Mouse (Mus musculus) small intestine, adult 2 months (tissue): ENCODE measurements around the gene Col8a2. TPM values are rescaled to one million over a fixed set of nuclear protein-coding genes. Genes with fewer than 3 reads are reported as not detected.

Source experiments
- H3K27ac ChIP-seq: fragments of 200-500 bp; 2 replicates; pipeline ENCODE4 v1.5.1; 2012; ENCODE audit warnings: low read depth, low read length, control low read depth, inconsistent platforms; ENCODE audit not compliant: insufficient read depth
- H3K27me3 ChIP-seq: fragments of 200-500 bp; 2 replicates; pipeline ENCODE4 v1.6.1; 2012; ENCODE audit warnings: mild to moderate bottlenecking, moderate library complexity, low read length, inconsistent platforms; ENCODE audit not compliant: control insufficient read depth, insufficient read depth
- H3K36me3 ChIP-seq: fragments of 200-500 bp; 2 replicates; pipeline ENCODE4 v1.6.1; 2012; ENCODE audit warnings: mild to moderate bottlenecking, low read length, control low read depth, inconsistent platforms; ENCODE audit not compliant: control insufficient read depth, insufficient read depth
- H3K4me1 ChIP-seq: fragments of 200-500 bp; 2 replicates; pipeline ENCODE4 v1.6.1; 2012; ENCODE audit warnings: low read length, inconsistent platforms, mixed read lengths; ENCODE audit not compliant: control insufficient read depth, insufficient read depth, insufficient read length
- H3K4me3 ChIP-seq: fragments of 200-500 bp; 2 replicates; pipeline ENCODE4 v1.5.1; 2012; ENCODE audit warnings: low read depth, mild to moderate bottlenecking, control low read depth, inconsistent platforms, low read length, moderate library complexity
- CTCF ChIP-seq: fragments of 200-500 bp; IDR thresholded peaks from 2 replicates; pipeline ENCODE4 v1.5.1; 2012; ENCODE audit warnings: low read depth, mild to moderate bottlenecking, control low read depth, inconsistent platforms, low read length, moderate library complexity, mixed read lengths; ENCODE audit not compliant: insufficient replicate concordance, insufficient read length; ENCODE audit errors: extremely low read depth
- POLR2A ChIP-seq: fragments of 200-500 bp; IDR thresholded peaks from 2 replicates; pipeline ENCODE4 v1.6.1; 2012; ENCODE audit warnings: low read depth, mild to moderate bottlenecking, control low read depth, inconsistent platforms, low read length, moderate library complexity
- WGBS: fragments of 180-500 bp; shearing (Covaris S2); methylation state at CpG from one replicate; pipeline ENCODE4 v1.1.7; 2018; 5-methylcytosine and 5-hydroxymethylcytosine counted together
- polyA plus RNA-seq: library from polyadenylated mRNA; depleted of rRNA; stranded (reverse); fragments of >200 nt; gene quantifications from 2 replicates; pipeline ENCODE4 v1.2.3, GENCODE M21; 2012; rRNA removed

The Col8a2 gene
- polyA plus RNA-seq, result 0.55 and 0.77 TPM in 2 replicates

DNA sequence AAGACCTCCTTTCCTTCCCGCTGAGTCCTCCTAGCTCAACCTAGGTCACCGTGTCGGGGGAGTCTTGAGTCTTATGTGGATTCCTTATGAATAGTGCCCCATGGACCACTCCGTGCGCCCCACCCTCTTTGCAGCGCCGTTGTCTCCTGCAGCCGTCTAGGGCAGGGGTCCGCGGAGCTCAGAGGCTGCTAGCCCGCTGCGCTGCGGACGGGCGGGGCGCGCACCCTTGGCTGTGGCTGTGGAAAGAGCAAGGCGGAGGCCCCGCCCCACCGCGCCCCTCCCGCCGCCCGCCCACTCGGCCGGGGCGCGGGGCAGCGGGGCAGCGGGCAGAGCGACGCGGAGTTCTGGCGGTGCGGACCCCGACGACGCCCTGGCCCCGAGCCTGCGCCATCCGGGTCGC lies at the start of gene Col8a2:
TSS of gene Col8a2 (plus strand) at position 302 of the 400 bp plus-strand sequence.
- Histone ChIP-seq H3K27me3 (peaks cover 33% of the 10 kb centered on the region), H3K4me3 (peak within 1 kb of the TSS; percentile 49), H3K36me3 (no peaks in the 10 kb centered on the region), H3K27ac (no peak within 1 kb of the TSS), H3K4me1 (peaks cover 3% of the 10 kb centered on the region; the same call in 1 of the 2 replicates)
- WGBS, result 2% methylated on average over 42 of the region's 42 CpGs
- no peak for TF ChIP-seq POLR2A
- no peak for TF ChIP-seq CTCF

DNA sequence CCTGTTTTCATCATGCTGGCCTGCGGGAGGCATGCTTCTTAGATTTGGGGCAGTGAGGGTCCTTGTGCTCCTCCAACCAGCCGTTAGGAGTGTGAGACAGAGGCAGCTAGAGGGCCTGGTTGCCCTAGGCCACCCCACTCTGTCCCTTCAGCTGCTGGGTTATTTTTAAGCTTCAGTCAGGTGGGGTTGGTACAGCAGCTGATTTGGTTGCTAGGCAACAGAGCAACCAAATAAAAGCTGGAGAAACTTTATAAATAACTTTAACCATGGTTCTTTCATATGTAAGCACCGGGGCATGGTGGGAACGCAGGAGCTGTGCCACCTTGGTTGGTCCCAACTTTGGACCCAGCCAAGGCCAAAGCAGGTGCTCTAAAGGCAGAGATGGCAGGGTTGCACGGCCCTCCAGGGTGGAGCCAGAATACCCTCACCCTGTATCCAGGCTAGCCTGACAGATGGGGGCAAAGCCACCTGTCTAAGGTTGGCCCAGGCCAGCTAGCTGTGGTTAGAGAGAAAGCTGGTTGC lies 48.8 kb upstream of the Col8a2 start:
- H3K36me3 ChIP-seq, result peaks cover 34% of the 10 kb centered on the region
- H3K4me1 ChIP-seq, result peaks cover 8% of the 10 kb centered on the region
- WGBS, result 60% methylated on average over 5 of the region's 5 CpGs
- no peak for TF ChIP-seq POLR2A
- no peak for TF ChIP-seq CTCF
- H3K4me3 ChIP-seq, result no peak overlapping the region
- H3K27me3 ChIP-seq, result no peaks in the 10 kb centered on the region
- H3K27ac ChIP-seq, result no peak overlapping the region; the same call in 1 of the 2 replicates

DNA sequence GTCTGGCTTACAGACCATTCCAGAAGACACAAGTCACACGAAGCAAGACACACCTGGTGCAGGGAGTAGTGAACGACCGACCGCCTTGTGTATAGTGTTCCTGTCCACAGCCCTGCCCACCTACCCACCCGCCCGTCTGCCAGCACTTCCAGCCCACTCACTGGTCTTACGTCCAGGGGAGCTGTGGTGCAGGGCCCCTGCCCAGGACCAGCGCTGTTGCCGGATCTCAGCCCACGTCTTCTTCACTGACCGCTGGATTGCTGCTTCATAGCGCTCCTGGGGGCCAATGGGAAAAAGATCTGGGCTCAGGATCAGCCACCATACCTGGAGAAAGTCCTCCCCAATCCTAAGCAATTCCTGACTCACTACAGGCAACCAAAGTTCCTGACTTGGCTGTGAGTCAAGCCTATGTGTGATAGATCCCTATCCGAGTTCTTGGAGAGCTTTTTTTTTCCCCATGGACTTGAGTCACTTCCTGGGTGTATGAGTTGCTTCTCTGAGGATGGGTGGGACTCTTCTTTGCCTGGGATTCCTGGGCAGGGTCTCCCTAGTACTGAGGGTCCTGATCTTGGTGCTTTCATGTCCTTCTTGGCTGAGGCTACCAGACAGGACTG lies 46.6 kb upstream of the Col8a2 start:
- H3K36me3 ChIP-seq, result peaks cover 17% of the 10 kb centered on the region
- no peak overlapping the region for H3K27ac ChIP-seq
- H3K4me1 ChIP-seq, result peaks cover 8% of the 10 kb centered on the region
- no peak for TF ChIP-seq POLR2A
- WGBS, result 86% methylated on average over 13 of the region's 13 CpGs
- no peaks in the 10 kb centered on the region for H3K27me3 ChIP-seq
- no peak overlapping the region for H3K4me3 ChIP-seq

DNA sequence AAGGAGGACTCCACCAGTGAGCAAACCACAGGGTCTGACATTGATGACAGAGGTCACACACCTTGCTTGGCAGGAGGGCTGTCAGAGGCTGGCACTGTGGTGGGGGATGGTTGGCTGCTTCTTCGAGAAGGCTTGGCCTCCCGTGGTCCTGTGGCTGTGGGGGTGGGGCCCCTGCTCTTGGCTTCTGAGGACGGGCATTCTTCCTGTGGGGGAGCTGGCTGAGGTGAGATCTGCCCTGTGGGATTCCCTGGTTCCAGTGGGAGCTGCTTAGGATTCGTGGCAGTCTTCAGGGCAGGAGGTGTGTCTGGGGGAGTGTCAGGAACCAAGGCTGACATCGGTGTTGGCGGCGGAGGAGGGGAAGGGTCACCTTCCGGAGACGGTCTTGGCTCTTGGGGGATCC lies 44.6 kb upstream of the Col8a2 start:
- Histone ChIP-seq H3K27me3 (no peaks in the 10 kb centered on the region), H3K27ac (no peak overlapping the region), H3K4me1 (peaks cover 4% of the 10 kb centered on the region), H3K4me3 (no peak overlapping the region), H3K36me3 (peaks cover 14% of the 10 kb centered on the region)
- TF ChIP-seq POLR2A (no peak), CTCF (no peak)
- WGBS, result 69% methylated on average over 9 of the region's 9 CpGs

DNA sequence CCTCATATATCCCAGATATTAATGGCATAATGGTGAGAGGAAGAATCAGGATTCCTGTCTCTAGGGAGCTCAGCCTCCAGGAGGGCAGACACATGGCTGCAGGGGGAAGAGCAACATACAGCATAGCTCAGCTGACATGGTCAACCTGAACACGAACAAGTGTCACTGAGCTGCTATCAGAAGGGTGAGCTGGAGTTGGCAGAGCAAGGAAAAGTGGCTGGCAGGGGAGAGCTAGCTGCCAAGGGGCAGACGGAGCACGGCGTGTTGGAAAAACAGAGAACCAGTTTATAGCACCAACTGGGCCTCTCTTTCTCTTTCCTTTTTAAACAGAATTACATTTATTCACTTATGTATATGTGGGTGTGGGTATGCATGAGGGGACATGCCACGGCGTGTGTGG lies 44.1 kb upstream of the Col8a2 start:
- H3K27ac ChIP-seq, result no peak overlapping the region

DNA sequence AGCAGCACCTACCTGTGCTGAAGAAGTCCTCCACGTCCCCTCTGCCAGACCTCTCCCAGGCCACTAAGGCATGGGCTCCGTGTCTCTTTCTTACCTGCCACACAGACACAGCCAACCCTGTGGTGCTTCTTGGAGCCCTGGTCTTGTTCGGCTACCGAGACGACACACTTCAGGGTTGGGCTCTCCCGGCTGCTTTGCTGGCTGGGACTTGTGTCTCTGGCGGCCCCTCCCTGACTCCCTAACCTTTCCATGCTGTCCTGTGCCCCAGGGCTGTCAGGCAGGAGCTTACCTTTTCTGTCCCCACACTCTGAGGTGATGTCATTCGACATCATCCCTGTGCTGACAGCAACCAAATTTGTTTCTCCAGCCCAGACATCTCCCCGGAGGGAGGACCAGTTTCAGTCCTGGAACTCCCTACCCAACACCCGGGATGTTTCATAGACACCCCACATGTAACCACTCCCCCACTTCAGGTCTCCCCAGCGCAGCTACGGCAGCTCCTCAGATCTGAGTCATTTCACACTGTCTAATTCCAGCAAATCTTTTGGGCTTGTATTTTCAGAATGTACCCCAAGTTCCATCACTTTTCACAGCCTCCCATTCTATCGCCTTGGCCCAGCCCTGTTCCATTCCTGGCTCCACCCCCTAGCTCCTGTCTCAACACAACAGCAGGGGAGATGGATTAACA lies 40.2 kb upstream of the Col8a2 start:
- H3K36me3 ChIP-seq, result peaks cover 5% of the 10 kb centered on the region
- H3K27me3 ChIP-seq, result no peaks in the 10 kb centered on the region
- H3K4me1 ChIP-seq, result no peaks in the 10 kb centered on the region
- no peak for TF ChIP-seq CTCF
- TF ChIP-seq POLR2A, result no peak
- no peak overlapping the region for H3K27ac ChIP-seq
- H3K4me3 ChIP-seq, result no peak overlapping the region
- 79% methylated on average over 13 of the region's 13 CpGs for WGBS

More for the DNA sequence above, 44.1 kb upstream of the Col8a2 start:
- H3K4me3 ChIP-seq, result no peak overlapping the region
- 91% methylated on average over 6 of the region's 6 CpGs for WGBS
- peaks cover 2% of the 10 kb centered on the region; the same call in 1 of the 2 replicates for H3K4me1 ChIP-seq
- peaks cover 14% of the 10 kb centered on the region for H3K36me3 ChIP-seq
- no peaks in the 10 kb centered on the region for H3K27me3 ChIP-seq
- TF ChIP-seq POLR2A (no peak), CTCF (no peak)

DNA sequence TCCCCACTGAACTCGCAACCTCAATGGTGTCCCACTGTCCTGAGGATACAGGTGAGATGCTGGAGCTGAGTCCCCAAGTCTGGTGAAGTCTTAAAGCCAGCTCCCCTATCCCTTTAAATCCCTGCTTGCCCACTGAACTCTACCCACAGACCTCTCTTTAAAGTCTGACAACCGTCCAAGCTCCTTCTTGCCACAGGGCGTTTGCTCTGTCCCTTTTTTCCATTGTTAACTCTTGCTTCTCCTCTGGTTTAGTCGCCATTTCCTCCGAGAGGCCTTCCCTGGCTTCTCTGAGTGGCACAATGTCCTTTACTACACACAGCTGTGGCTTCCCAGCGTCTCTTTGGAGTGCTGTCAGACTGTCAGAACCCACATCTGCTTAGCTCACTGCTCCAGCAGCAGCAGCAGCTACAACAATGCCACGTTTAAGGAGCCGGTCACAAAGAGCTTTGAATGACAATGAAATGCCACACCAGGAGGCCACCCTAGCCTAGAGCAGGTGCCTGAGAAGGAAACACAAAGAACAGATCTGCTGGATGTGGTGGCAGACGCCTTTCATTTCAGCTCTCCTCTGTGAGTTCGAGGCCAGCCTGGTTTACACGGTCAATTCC lies 38.2 kb upstream of the Col8a2 start:
- Histone ChIP-seq H3K4me1 (peaks cover 2% of the 10 kb centered on the region; the same call in 1 of the 2 replicates), H3K4me3 (no peak overlapping the region), H3K27me3 (no peaks in the 10 kb centered on the region), H3K36me3 (no peaks in the 10 kb centered on the region), H3K27ac (no peak overlapping the region)
- TF ChIP-seq POLR2A (no peak), CTCF (no peak)
- WGBS, result 55% methylated on average over 11 of the region's 11 CpGs
